Mouse (Mus musculus) urinary bladder, postnatal 36 days (tissue): ENCODE results near the gene Osgin1.

Experiments
- DNase-seq, 2 experiments: peaks; one replicate each; pipeline ENCODE4 v3.0.0; 2022; ENCODE audit warnings: low spot score in 2 of 2, mixed read lengths in 1 of 2

The Osgin1 gene

DNA sequence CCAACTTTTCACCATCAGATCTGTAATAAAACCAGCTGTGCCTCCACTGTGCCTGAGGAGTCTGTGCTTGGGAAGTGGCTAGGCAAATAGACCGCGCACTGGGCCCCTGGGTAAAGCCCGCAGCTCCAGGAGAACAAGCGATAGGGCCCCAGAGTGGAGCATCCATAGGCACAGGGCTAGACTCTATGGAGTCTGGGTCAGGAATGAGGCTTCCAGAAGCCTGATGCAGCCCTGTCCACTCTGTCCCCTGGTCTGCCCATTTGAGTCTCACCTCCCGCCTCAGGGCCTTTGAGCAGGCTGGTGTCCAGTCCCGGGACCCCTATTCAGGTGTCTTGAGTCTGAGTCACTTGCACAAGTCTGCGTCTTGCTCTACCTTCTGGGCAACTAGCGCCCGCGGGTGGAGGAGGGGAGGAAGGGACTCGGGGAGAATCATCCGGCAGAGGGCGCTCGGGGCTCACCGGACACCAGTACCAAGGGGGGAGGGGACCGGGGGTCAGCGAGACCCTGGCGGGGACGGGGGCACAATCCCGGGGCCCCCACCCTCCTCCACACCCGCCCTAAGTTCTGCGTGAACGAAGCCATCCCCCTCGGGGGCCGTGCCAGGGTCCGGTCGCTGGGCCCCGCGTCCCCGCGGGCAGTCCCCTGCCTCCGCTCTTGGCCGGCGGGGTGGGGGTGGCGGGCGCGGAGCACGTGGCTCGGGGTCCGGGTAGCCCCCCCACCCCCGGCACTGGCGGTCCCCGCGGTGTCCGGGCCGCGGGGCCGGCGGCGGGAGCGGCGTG lies 12.5 kb downstream of the Osgin1 start, which contains the start of gene Necab2:
Gene Necab2, plus strand, starts transcription at position 509 of the 779 bp plus-strand sequence.
- peak; percentile 74 to 77 for DNase-seq

DNA sequence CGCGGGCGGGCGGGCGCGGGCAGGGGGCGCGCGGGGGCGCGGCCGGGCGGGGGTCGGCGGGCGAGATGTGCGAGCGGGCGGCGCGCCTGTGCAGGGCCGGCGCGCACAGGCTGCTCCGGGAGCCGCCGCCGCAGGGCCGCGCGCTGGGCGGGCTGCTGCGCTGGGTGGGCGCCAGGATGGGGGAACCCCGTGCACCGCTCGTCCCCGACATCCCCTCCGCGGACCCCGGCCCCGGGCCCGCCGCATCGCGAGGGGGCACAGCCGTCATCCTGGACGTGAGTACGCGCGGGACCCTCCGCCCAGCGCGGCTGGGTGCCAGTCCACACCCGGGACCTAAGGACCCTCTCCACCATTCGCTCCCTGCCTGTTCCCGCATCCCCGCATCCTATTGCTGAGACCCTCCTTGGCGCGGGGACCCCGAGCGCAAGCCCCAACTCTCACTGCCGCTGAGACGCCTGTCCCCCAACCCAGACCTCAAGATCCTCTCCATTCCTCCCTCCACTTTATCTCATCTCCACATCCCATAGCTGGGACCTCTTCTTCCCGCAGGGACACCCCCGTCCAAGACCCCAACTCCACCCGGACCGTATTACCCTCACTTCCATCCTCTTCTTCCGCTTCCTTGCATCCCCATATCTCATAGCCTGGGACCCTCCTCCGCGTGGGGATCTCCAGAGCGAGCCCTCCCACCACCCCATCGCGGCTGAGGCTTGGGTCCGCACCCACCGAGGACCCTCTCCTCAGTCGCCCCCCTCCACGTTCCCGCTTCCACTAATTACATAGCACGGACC lies 13.3 kb downstream of the Osgin1 start:
- no peak for DNase-seq

DNA sequence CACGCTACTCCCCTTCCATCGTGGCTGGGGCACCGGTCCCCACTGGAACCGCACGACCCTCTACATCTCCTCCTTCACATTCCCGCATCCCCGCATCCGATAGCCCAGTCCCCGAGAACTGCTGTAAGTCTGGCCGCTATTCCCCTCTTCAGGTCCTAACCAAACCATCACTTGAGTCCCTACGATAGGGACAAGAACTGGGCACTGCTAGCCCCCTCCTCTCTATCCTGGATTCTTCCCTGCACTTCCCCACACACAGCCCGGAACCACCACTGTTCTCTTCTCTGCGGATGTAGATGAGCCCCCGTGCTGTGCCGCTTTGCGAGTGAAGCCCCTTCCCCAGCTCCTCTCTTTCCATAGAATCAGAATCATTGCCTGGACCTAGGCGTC lies 13.9 kb downstream of the Osgin1 start:
- DNase-seq = no peak

GRCm38 (mm10) chr8:119449627-119450026 lies 15.7 kb downstream of the Osgin1 start:
- no peak for DNase-seq

DNA sequence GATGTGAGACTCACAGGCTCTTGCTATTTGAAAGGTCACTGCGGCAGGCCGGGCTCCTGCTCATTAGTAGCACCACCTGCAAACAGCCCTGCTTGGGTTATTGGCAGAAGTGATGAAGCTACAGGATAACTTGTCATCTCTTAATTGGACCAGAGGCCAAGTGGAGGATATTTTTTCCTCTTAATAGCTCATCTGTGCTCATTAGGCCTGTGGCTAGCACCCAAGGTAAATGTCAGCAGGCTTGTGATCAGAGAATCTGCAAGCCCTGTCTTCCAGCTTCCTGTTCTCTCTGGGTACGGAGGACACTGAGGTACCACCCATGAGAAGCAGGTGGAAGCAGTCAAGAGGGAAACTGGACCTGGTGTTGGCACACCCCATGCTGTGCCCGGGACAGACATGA lies 17.2 kb downstream of the Osgin1 start:
- DNase-seq = no peak

GRCm38 (mm10) chr8:119452919-119453318 lies 19.0 kb downstream of the Osgin1 start:
- no peak for DNase-seq

GRCm38 (mm10) chr8:119456045-119456444 lies 22.1 kb downstream of the Osgin1 start:
- DNase-seq = no peak

- peak in 1 of 2 experiments; percentile 48 for DNase-seq
Observed at GRCm38 (mm10) chr8:119459724-119460123, 25.8 kb downstream of the Osgin1 start.

- DNase-seq = no peak
Observed at GRCm38 (mm10) chr8:119461356-119461755, 27.4 kb downstream of the Osgin1 start.

- no peak for DNase-seq
Observed at GRCm38 (mm10) chr8:119463709-119464108, 29.8 kb downstream of the Osgin1 start.

DNA sequence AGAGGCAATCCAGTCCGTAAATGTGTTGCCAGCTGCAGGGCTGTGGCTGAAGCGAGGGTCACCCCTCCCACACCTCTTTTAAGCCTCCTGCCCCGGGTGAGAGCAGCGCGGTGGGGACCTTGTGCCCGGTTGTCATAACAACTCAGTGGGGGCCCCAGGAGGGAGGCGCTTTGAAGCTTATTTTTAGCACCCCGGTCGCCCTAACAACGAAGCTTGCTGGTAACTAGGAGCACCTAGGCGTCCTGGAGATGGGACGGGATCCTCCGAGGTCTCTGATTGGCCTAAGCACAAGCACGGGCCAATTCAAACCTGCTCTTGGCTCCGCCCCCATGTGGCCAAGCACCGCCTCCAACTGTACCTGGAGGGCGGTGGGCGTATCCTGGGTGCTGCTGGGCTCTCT lies 32.2 kb downstream of the Osgin1 start:
- no peak for DNase-seq

DNA sequence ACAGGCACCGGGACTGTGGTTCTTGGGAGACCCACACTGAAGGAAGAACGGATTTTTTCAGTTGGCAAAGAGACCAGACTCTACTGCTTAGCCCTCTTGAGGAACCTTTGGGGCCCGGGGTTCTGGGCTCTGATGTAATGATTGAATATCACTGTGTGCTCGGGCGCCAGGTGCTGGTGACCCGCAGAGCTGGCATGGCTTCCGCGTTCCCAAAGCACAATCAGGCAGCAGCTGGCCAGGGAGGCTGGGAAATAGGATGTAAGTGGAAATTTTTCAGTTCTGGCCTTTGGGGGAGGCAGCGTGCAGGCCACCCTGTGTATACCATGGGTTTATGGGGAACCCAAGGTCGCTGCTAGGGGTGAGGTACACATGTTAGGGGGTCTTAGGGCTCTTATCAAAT lies 32.9 kb downstream of the Osgin1 start:
- no peak for DNase-seq

DNA sequence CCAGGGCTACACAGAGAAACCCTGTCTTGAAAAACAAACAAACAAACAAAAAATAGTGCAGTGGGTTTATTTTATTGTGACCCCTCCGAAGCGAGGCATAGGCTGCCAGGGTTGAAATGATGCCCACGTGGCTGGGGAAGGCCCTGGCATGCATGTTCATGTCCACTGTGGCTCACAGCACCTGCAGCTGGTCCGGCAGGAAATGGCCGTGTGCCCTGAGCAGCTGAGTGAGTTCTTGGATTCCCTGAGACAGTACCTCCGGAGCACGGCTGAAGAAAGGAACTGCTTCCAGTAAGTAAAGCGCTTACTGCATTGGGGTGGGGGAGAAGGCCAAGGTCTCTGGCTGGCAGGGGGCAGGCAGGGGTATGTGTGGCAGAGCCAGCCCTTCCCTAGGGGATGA lies 34.2 kb downstream of the Osgin1 start:
- DNase-seq = no peak

DNA sequence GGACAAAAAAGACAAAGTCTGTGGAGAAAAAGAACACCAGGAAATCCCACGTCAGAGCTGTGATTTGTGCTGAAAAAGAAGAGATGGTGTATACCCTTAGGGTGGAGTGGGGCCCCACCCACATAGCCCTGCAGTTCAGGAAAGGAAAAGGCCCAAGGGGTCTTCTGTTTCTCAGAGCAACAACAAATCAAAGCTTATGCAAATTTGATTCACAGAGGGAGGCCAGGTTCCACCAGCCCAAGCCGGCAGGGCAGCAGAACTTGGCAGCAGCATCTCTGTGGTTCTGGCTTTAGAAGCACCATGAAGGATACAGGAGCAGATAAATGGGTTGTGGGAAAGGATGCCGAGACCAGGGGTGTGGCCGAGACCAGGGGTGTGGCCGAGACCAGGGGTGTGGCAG lies 44.8 kb downstream of the Osgin1 start:
- no peak for DNase-seq

GRCm38 (mm10) chr8:119484145-119484896 lies 50.4 kb downstream of the Osgin1 start:
- DNase-seq = no peak

- DNase-seq = no peak
Observed at GRCm38 (mm10) chr8:119487093-119487492, 53.2 kb downstream of the Osgin1 start.
